Mouse (Mus musculus) stomach, postnatal 0 days (tissue): ENCODE results near the gene Scarf1. TPM values are rescaled to one million over a fixed set of nuclear protein-coding genes. Genes with fewer than 3 reads are reported as not detected.

Experiments used
- ATAC-seq: fragments of 200-750 bp; cut with Nextera tagmentation; 2 replicates; pipeline ENCODE4 v1.8.0; 2017; ENCODE audit not compliant: low FRiP score, low TSS enrichment
- DNase-seq: peaks from one replicate; pipeline ENCODE4 v3.0.0-alpha.2; 2016; ENCODE audit warnings: low spot score
- H3K27ac ChIP-seq: fragments of 300-500 bp; sonication (generic); replicated peaks from 2 replicates; pipeline ENCODE4 v1.5.1; 2014; ENCODE audit warnings: mild to moderate bottlenecking, control low read depth
- H3K27me3 ChIP-seq: fragments of 300-500 bp; sonication (generic); 2 replicates; pipeline ENCODE4 v1.6.1; 2014; ENCODE audit warnings: low read length; ENCODE audit not compliant: control insufficient read depth, insufficient read depth
- H3K36me3 ChIP-seq: fragments of 300-500 bp; sonication (generic); 2 replicates; pipeline ENCODE4 v1.6.1; 2014; ENCODE audit warnings: low read length, mixed read lengths; ENCODE audit not compliant: control insufficient read depth, insufficient read depth
- H3K4me1 ChIP-seq: fragments of 300-500 bp; sonication (generic); replicated peaks from 2 replicates; pipeline ENCODE4 v1.6.1; 2014; ENCODE audit warnings: antibody characterized with exemption; ENCODE audit not compliant: control insufficient read depth, insufficient read depth
- H3K4me2 ChIP-seq: fragments of 300-500 bp; sonication (generic); replicated peaks from 2 replicates; pipeline ENCODE4 v1.6.1; 2014; ENCODE audit warnings: low read depth, mild to moderate bottlenecking, control low read depth, moderate library complexity
- H3K4me3 ChIP-seq: fragments of 300-500 bp; sonication (generic); 2 replicates; pipeline ENCODE4 v1.5.1; 2014; ENCODE audit warnings: low read depth, low read length, control low read depth
- H3K9ac ChIP-seq: fragments of 300-500 bp; sonication (generic); 2 replicates; pipeline ENCODE4 v1.6.1; 2014; ENCODE audit warnings: mild to moderate bottlenecking, low read length, control low read depth, mixed read lengths
- H3K9me3 ChIP-seq: fragments of 300-500 bp; sonication (generic); 2 replicates; pipeline ENCODE4 v1.6.1; 2016; ENCODE audit warnings: low read length; ENCODE audit not compliant: control insufficient read depth
- CTCF ChIP-seq: IDR thresholded peaks from 2 replicates; pipeline ENCODE4 v1.5.1; 2016; ENCODE audit warnings: antibody characterized with exemption, low read depth, mild to moderate bottlenecking, moderate library complexity
- EP300 ChIP-seq: optimal IDR thresholded peaks from 2 replicates; pipeline ENCODE3; 2016; ENCODE audit warnings: antibody characterized with exemption
- WGBS: fragments of 180-500 bp; shearing (Covaris S2); extraction: QIAGEN DNeasy Blood & Tissue Kit; methylation state at CpG from one replicate; pipeline ENCODE4 v1.1.7; 2014; 5-methylcytosine and 5-hydroxymethylcytosine counted together
- polyA plus RNA-seq: library from polyadenylated mRNA; unstranded; fragments of >200 nt; fragmentation: Nextera tagmentation; extraction: Ambion mirVana; gene quantifications from 2 replicates; pipeline ENCODE4 v1.2.1, GENCODE M21; 2015

The Scarf1 gene
- polyA plus RNA-seq, 1 experiment from 2014 or later: 2.8 TPM

GRCm38 (mm10) chr11:75467512-75468215 lies 45.7 kb upstream of the Scarf1 start:
- H3K9me3 ChIP-seq: no peaks in the 10 kb centered on the region
- H3K36me3 ChIP-seq: no peaks in the 10 kb centered on the region
- H3K4me2 ChIP-seq: peak overlapping the region; percentile 76
- H3K27me3 ChIP-seq: no peaks in the 10 kb centered on the region
- ATAC-seq: peak; percentile 59
- H3K4me3 ChIP-seq: peak overlapping the region; percentile 44
- TF ChIP-seq EP300 (no peak), CTCF (peak; percentile 28; the same call in 1 of the 2 replicates)
- H3K27ac ChIP-seq: peak overlapping the region; percentile 24; the same call in 1 of the 2 replicates
- peak; percentile 74 for DNase-seq
- WGBS: 19% methylated on average over 19 of the region's 19 CpGs
- H3K9ac ChIP-seq: peak overlapping the region; percentile 71
- H3K4me1 ChIP-seq: peaks cover 3% of the 10 kb centered on the region; the same call in 1 of the 2 replicates

GRCm38 (mm10) chr11:75468410-75468809 lies 44.9 kb upstream of the Scarf1 start:
- WGBS: 59% methylated on average over 7 of the region's 7 CpGs
- peak overlapping the region; percentile 44 for H3K4me3 ChIP-seq
- peak overlapping the region; percentile 76 for H3K4me2 ChIP-seq
- H3K9ac ChIP-seq: peak overlapping the region; percentile 71
- no peak for DNase-seq
- H3K27ac ChIP-seq: peak overlapping the region; percentile 24; the same call in 1 of the 2 replicates
- TF ChIP-seq EP300: no peak
- no peak for TF ChIP-seq CTCF
- peaks cover 1% of the 10 kb centered on the region; the same call in 1 of the 2 replicates for H3K4me1 ChIP-seq
- H3K36me3 ChIP-seq: no peaks in the 10 kb centered on the region
- ATAC-seq: no peak
- no peaks in the 10 kb centered on the region for H3K27me3 ChIP-seq
- H3K9me3 ChIP-seq: no peaks in the 10 kb centered on the region

DNA sequence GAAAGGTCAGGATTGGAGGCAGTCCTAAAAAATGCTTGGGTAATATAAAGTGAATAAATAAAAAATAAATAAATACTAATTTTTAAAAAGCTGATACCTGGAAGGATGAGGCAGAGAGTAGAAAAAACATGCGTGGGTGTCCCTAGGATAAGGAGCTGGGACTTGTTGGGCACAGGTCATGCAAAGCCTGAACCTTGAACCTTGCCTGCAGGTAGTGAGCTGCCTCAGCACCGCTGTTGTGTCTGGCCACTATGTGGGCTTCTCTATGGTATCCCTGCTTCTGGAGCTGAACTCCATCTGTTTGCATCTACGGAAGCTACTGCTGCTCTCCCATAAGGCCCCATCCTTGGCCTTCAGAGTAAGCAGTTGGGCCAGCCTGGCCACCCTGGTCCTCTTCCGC lies 44.1 kb upstream of the Scarf1 start:
- no peak overlapping the region for H3K9ac ChIP-seq
- no peak overlapping the region for H3K4me2 ChIP-seq
- no peaks in the 10 kb centered on the region for H3K27me3 ChIP-seq
- no peak for ATAC-seq
- no peak overlapping the region for H3K4me3 ChIP-seq
- no peaks in the 10 kb centered on the region for H3K9me3 ChIP-seq
- DNase-seq: no peak
- H3K27ac ChIP-seq: no peak overlapping the region
- TF ChIP-seq EP300: no peak
- TF ChIP-seq CTCF: no peak
- H3K36me3 ChIP-seq: no peaks in the 10 kb centered on the region
- H3K4me1 ChIP-seq: no peaks in the 10 kb centered on the region
- 92% methylated on average over 4 of the region's 4 CpGs for WGBS

DNA sequence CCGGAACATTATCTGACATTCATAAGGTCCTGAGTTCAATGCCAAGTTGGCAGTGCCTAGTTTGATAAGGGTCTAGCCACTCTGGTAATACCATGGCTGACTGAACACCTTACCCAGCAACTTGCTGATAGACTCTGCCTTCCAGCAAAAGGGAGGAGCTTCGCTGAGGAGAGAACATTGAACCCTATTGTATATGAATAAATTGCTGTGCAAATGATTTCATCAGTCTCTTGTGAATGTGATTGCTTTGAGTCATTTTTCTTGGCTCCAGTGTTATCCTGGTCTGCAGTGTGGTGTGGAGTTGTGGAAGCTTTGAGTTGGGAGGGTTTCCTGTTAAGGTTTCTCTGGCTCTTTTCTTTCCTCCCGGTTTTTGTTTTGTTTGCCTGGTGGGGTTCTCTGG lies 42.7 kb upstream of the Scarf1 start:
- Histone ChIP-seq H3K9me3 (no peaks in the 10 kb centered on the region), H3K4me1 (no peaks in the 10 kb centered on the region), H3K27ac (no peak overlapping the region), H3K4me3 (no peak overlapping the region), H3K4me2 (no peak overlapping the region), H3K9ac (no peak overlapping the region), H3K36me3 (no peaks in the 10 kb centered on the region), H3K27me3 (no peaks in the 10 kb centered on the region)
- peak; percentile 65 for ATAC-seq
- DNase-seq: peak; percentile 45
- WGBS: 61% methylated on average over 3 of the region's 3 CpGs
- TF ChIP-seq EP300 (no peak), CTCF (no peak)

GRCm38 (mm10) chr11:75472469-75473081 lies 40.8 kb upstream of the Scarf1 start:
- no peak overlapping the region for H3K9ac ChIP-seq

GRCm38 (mm10) chr11:75473376-75473775 lies 40.0 kb upstream of the Scarf1 start:
- Histone ChIP-seq H3K4me3 (no peak overlapping the region), H3K9me3 (no peaks in the 10 kb centered on the region), H3K27ac (no peak overlapping the region), H3K4me1 (no peaks in the 10 kb centered on the region), H3K9ac (no peak overlapping the region), H3K36me3 (no peaks in the 10 kb centered on the region), H3K27me3 (no peaks in the 10 kb centered on the region), H3K4me2 (no peak overlapping the region)
- 61% methylated on average over 7 of the region's 7 CpGs for WGBS
- ATAC-seq (no peak), DNase-seq (no peak)
- TF ChIP-seq CTCF (no peak), EP300 (no peak)

More at GRCm38 (mm10) chr11:75472469-75473081, 40.8 kb upstream of the Scarf1 start:
- H3K27me3 ChIP-seq: no peaks in the 10 kb centered on the region
- no peaks in the 10 kb centered on the region for H3K4me1 ChIP-seq
- no peaks in the 10 kb centered on the region for H3K9me3 ChIP-seq
- ATAC-seq (peak; percentile 46; the same call in 1 of the 2 replicates), DNase-seq (no peak)
- H3K4me2 ChIP-seq: no peak overlapping the region
- WGBS: 68% methylated on average over 11 of the region's 11 CpGs
- no peak overlapping the region for H3K27ac ChIP-seq
- TF ChIP-seq CTCF (no peak), EP300 (no peak)
- H3K36me3 ChIP-seq: no peaks in the 10 kb centered on the region
- no peak overlapping the region for H3K4me3 ChIP-seq
